Mouse (Mus musculus) stomach, postnatal 0 days (tissue): Measurements from ENCODE around the gene Cct5. TPM values are rescaled to one million over a fixed set of nuclear protein-coding genes. Genes with fewer than 3 reads are reported as not detected.

Source experiments
- ATAC-seq: fragments of 200-750 bp; cut with Nextera tagmentation; 2 replicates; pipeline ENCODE4 v1.8.0; 2017; ENCODE audit not compliant: low FRiP score, low TSS enrichment
- DNase-seq: peaks from one replicate; pipeline ENCODE4 v3.0.0-alpha.2; 2016; ENCODE audit warnings: low spot score
- H3K27ac ChIP-seq: fragments of 300-500 bp; sonication (generic); replicated peaks from 2 replicates; pipeline ENCODE4 v1.5.1; 2014; ENCODE audit warnings: mild to moderate bottlenecking, control low read depth
- H3K27me3 ChIP-seq: fragments of 300-500 bp; sonication (generic); 2 replicates; pipeline ENCODE4 v1.6.1; 2014; ENCODE audit warnings: low read length; ENCODE audit not compliant: control insufficient read depth, insufficient read depth
- H3K36me3 ChIP-seq: fragments of 300-500 bp; sonication (generic); 2 replicates; pipeline ENCODE4 v1.6.1; 2014; ENCODE audit warnings: low read length, mixed read lengths; ENCODE audit not compliant: control insufficient read depth, insufficient read depth
- H3K4me1 ChIP-seq: fragments of 300-500 bp; sonication (generic); replicated peaks from 2 replicates; pipeline ENCODE4 v1.6.1; 2014; ENCODE audit warnings: antibody characterized with exemption; ENCODE audit not compliant: control insufficient read depth, insufficient read depth
- H3K4me2 ChIP-seq: fragments of 300-500 bp; sonication (generic); replicated peaks from 2 replicates; pipeline ENCODE4 v1.6.1; 2014; ENCODE audit warnings: low read depth, mild to moderate bottlenecking, control low read depth, moderate library complexity
- H3K4me3 ChIP-seq: fragments of 300-500 bp; sonication (generic); 2 replicates; pipeline ENCODE4 v1.5.1; 2014; ENCODE audit warnings: low read depth, low read length, control low read depth
- H3K9ac ChIP-seq: fragments of 300-500 bp; sonication (generic); 2 replicates; pipeline ENCODE4 v1.6.1; 2014; ENCODE audit warnings: mild to moderate bottlenecking, low read length, control low read depth, mixed read lengths
- H3K9me3 ChIP-seq: fragments of 300-500 bp; sonication (generic); 2 replicates; pipeline ENCODE4 v1.6.1; 2016; ENCODE audit warnings: low read length; ENCODE audit not compliant: control insufficient read depth
- CTCF ChIP-seq: IDR thresholded peaks from 2 replicates; pipeline ENCODE4 v1.5.1; 2016; ENCODE audit warnings: antibody characterized with exemption, low read depth, mild to moderate bottlenecking, moderate library complexity
- EP300 ChIP-seq: optimal IDR thresholded peaks from 2 replicates; pipeline ENCODE3; 2016; ENCODE audit warnings: antibody characterized with exemption
- WGBS: fragments of 180-500 bp; shearing (Covaris S2); extraction: QIAGEN DNeasy Blood & Tissue Kit; methylation state at CpG from one replicate; pipeline ENCODE4 v1.1.7; 2014; 5-methylcytosine and 5-hydroxymethylcytosine counted together
- polyA plus RNA-seq: library from polyadenylated mRNA; unstranded; fragments of >200 nt; fragmentation: Nextera tagmentation; extraction: Ambion mirVana; gene quantifications from 2 replicates; pipeline ENCODE4 v1.2.1, GENCODE M21; 2015

The Cct5 gene
- polyA plus RNA-seq, 1 experiment from 2014 or later = 248 TPM

- Histone ChIP-seq H3K4me2 (no peak overlapping the region), H3K36me3 (no peaks in the 10 kb centered on the region), H3K4me1 (peaks cover 8% of the 10 kb centered on the region), H3K9ac (no peak overlapping the region), H3K27me3 (no peaks in the 10 kb centered on the region), H3K9me3 (no peaks in the 10 kb centered on the region), H3K4me3 (no peak overlapping the region), H3K27ac (no peak overlapping the region)
- peak; percentile 59 for DNase-seq
- 81% methylated on average over 6 of the region's 7 CpGs for WGBS
- no peak for TF ChIP-seq EP300
- no peak for TF ChIP-seq CTCF
- ATAC-seq = no peak
Measured at GRCm38 (mm10) chr15:31567431-31567830, 34.2 kb downstream of the Cct5 start.

- no peak overlapping the region for H3K4me2 ChIP-seq
- no peaks in the 10 kb centered on the region for H3K27me3 ChIP-seq
- TF ChIP-seq EP300 (no peak), CTCF (no peak)
- DNase-seq = no peak
- no peaks in the 10 kb centered on the region for H3K36me3 ChIP-seq
- H3K9me3 ChIP-seq = no peaks in the 10 kb centered on the region
- H3K4me1 ChIP-seq = peaks cover 5% of the 10 kb centered on the region; the same call in 1 of the 2 replicates
- H3K4me3 ChIP-seq = no peak overlapping the region
- H3K9ac ChIP-seq = no peak overlapping the region
- ATAC-seq = no peak
- WGBS = 50% methylated on average over 1 of the region's 1 CpGs
- H3K27ac ChIP-seq = no peak overlapping the region
Measured at GRCm38 (mm10) chr15:31565786-31566185, 35.8 kb downstream of the Cct5 start.

DNA sequence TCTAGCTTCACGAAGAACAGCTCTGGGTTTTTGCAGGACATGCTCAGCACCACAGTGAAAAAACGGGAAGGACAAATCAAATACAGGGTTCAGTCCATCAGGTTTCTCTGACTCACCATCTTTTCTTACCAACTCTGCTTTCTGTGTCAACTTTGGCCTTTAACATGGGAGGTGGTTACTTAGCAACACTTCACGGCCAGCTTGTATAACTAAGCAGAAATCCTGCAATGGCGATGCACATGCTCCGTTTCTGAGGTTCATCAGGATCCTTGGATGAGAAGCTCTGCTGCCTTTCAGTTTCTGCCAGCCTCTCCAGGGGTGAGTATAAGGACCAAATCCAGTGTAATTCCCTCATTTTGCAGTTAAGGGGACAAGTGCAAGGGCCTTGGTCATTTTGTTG is 36.4 kb downstream of the Cct5 start, which contains the start of gene Cmbl:
Gene Cmbl (plus strand): TSS at position 206 of the 400 bp plus-strand sequence.
- no peak within 1 kb of the TSS for H3K27ac ChIP-seq
- ATAC-seq (no peak), DNase-seq (peak; percentile 26)
- TF ChIP-seq EP300 (no peak), CTCF (no peak)
- no peak within 1 kb of the TSS for H3K9ac ChIP-seq
- 42% methylated on average over 5 of the region's 5 CpGs for WGBS
- H3K4me3 ChIP-seq = no peak within 1 kb of the TSS
- H3K27me3 ChIP-seq = no peaks in the 10 kb centered on the region
- H3K4me2 ChIP-seq = no peak within 1 kb of the TSS
- H3K4me1 ChIP-seq = peaks cover 5% of the 10 kb centered on the region; the same call in 1 of the 2 replicates
- H3K36me3 ChIP-seq = no peaks in the 10 kb centered on the region
- H3K9me3 ChIP-seq = no peaks in the 10 kb centered on the region

DNA sequence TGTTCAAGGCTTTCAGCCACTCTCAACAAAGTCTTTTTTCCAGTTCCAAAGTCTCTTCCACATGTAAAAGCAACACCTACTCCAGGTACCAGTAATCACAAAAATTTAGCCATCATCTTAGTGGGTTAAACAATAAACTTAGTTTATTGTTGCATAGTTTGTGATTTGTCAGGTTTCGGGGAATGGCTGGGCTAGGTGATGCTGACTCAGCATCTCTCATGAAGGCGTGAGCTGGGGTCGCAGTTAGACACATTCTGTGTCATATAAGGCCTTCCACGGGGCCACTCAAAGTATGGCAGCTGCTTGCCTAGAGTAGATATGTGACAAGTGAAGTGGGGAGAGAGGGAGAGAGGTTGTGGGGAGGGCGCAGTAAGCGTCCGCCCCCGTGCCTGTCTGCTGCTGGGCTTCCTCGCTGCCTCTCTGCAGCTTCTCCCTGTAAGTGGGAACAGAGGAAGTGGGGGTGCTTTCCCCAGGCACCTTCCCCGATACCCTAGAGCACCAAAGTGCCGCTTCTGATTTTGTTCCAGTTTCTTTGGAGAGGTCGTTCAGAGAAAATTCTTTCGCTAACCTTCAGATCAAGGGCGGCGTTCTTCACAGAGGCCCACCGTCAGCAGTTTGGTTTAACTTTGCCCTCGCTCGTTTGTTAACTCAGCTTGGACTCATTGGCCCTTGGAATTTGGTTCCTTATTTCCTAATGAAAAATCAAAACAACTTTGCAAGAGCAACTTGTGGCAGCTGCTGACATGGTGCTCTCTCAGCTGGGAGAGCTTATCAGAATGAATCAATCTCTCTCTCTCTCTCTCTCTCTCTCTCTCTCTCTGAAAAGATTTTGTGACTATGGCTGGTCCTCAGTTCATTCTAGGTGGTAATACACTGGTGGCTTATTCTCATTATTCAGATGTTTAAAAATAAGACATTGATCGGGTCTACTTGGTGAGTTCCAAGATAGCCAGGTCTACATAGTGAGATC is 37.7 kb downstream of the Cct5 start:
- Histone ChIP-seq H3K9me3 (no peaks in the 10 kb centered on the region), H3K4me1 (peaks cover 5% of the 10 kb centered on the region; the same call in 1 of the 2 replicates), H3K36me3 (no peaks in the 10 kb centered on the region), H3K4me3 (no peak overlapping the region), H3K9ac (no peak overlapping the region), H3K27ac (peak overlapping the region; percentile 49; the same call in 1 of the 2 replicates), H3K27me3 (no peaks in the 10 kb centered on the region), H3K4me2 (no peak overlapping the region)
- DNase-seq (no peak), ATAC-seq (no peak)
- TF ChIP-seq EP300 (no peak), CTCF (no peak)
- WGBS = 41% methylated on average over 19 of the region's 19 CpGs

DNA sequence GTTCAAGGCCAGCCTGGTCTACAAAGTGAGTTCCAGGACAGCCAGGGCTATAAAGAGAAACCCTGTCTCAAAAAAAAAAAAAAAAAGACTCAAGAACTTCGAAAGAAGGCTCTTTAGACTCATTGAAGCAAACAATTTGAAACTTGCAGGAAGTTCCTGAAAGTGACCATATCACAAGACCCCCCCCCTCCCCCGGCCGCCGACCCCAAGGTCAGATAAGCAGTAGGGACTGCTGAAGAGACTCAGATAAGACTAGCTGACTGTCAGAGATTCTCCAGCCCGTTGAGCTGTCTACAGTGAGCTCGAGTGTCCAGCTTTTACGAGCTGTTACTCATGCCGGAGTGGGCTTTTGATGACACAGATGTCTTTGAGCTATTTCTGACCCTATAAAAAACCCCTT is 38.8 kb downstream of the Cct5 start:
- H3K27ac ChIP-seq = no peak overlapping the region
- ATAC-seq = no peak
- WGBS = 71% methylated on average over 8 of the region's 8 CpGs

GRCm38 (mm10) chr15:31561976-31562375 is 39.6 kb downstream of the Cct5 start:
- 93% methylated on average over 4 of the region's 4 CpGs for WGBS
- Histone ChIP-seq H3K4me1 (no peaks in the 10 kb centered on the region), H3K27ac (no peak overlapping the region), H3K9ac (no peak overlapping the region), H3K4me3 (no peak overlapping the region), H3K4me2 (no peak overlapping the region), H3K9me3 (no peaks in the 10 kb centered on the region), H3K27me3 (no peaks in the 10 kb centered on the region), H3K36me3 (no peaks in the 10 kb centered on the region)
- no peak for TF ChIP-seq EP300
- TF ChIP-seq CTCF = no peak
- DNase-seq (no peak), ATAC-seq (no peak)

More for the DNA sequence above, 38.8 kb downstream of the Cct5 start:
- H3K4me2 ChIP-seq = no peak overlapping the region
- H3K9ac ChIP-seq = no peak overlapping the region
- no peak for DNase-seq
- H3K36me3 ChIP-seq = no peaks in the 10 kb centered on the region
- TF ChIP-seq EP300 = no peak
- no peak for TF ChIP-seq CTCF
- H3K9me3 ChIP-seq = no peaks in the 10 kb centered on the region
- no peaks in the 10 kb centered on the region for H3K27me3 ChIP-seq
- H3K4me1 ChIP-seq = no peaks in the 10 kb centered on the region
- no peak overlapping the region for H3K4me3 ChIP-seq
